Mouse (Mus musculus) pancreas, adult 10 weeks (tissue): Measurements from ENCODE around the gene Baiap2l2. TPM values are rescaled to one million over a fixed set of nuclear protein-coding genes. Genes with fewer than 3 reads are reported as not detected.

Experiments used
- polyA plus RNA-seq: library from polyadenylated mRNA; stranded (reverse); fragments of 350-450 nt; fragmentation: Illumina TruSeq; extraction: RNeasy Lipid Tissue Mini Kit (QIAGEN cat#74804); gene quantifications from one replicate; pipeline ENCODE4 v1.2.3, GENCODE M21; 2015; ENCODE audit warnings: low read depth, low replicate concordance; ENCODE audit not compliant: insufficient read depth

Baiap2l2 gene
- polyA plus RNA-seq, result 0.39 TPM

GRCm38 (mm10) chr15:79285399-79285798, at the start of gene Baiap2l2:
Gene Baiap2l2, minus strand, starts transcription at chr15:79285537.

GRCm38 (mm10) chr15:79328058-79328938, 43.0 kb upstream of the Baiap2l2 start, which contains the start of gene Pla2g6:
Gene Pla2g6, minus strand, starts transcription at chr15:79328390.

GRCm38 (mm10) chr15:79254661-79255060, 30.7 kb downstream of the Baiap2l2 start, which contains the start of gene Slc16a8:
Gene Slc16a8, minus strand, starts transcription at chr15:79254761.

GRCm38 (mm10) chr15:79229058-79229821, 56.1 kb downstream of the Baiap2l2 start, which contains the start of the genes Pick1 and Gm49486:
Gene Pick1, plus strand, starts transcription at chr15:79229173.
Gene Gm49486, plus strand, starts transcription at chr15:79229391.

Other genes with a start within 250 kb of the Baiap2l2 start
- gene Galr3, start 243.7 kb downstream of the Baiap2l2 start, polyA plus RNA-seq, result 1.4 TPM
- gene Ankrd54, start 222.6 kb downstream of the Baiap2l2 start, polyA plus RNA-seq, result 9.9 TPM
- 26.9 TPM for gene Eif3l, start 210.4 kb downstream of the Baiap2l2 start, polyA plus RNA-seq
- gene Micall1, start 176.6 kb downstream of the Baiap2l2 start, polyA plus RNA-seq, result 10.6 TPM
- 30.2 TPM for gene Polr2f, start 144.5 kb downstream of the Baiap2l2 start, polyA plus RNA-seq
- gene 1700088E04Rik, start 144.3 kb downstream of the Baiap2l2 start, polyA plus RNA-seq, result 5.4 TPM
- 1.2 TPM for gene Sox10, start 120.3 kb downstream of the Baiap2l2 start, polyA plus RNA-seq
- 31.6 TPM for gene Pick1, start 56.4 kb downstream of the Baiap2l2 start, polyA plus RNA-seq
- gene Gm49486, start 56.1 kb downstream of the Baiap2l2 start, polyA plus RNA-seq, result 1.4 TPM
- gene Slc16a8, start 30.8 kb downstream of the Baiap2l2 start, polyA plus RNA-seq, result not detected
- gene Pla2g6, start 42.9 kb upstream of the Baiap2l2 start, polyA plus RNA-seq, result 4.8 TPM
- gene Maff, start 61.1 kb upstream of the Baiap2l2 start, polyA plus RNA-seq, result 1.6 TPM
- 15.5 TPM for gene Tmem184b, start 118.0 kb upstream of the Baiap2l2 start, polyA plus RNA-seq
- 10.2 TPM for gene Csnk1e, start 170.0 kb upstream of the Baiap2l2 start, polyA plus RNA-seq
- not detected for gene Kcnj4, start 219.7 kb upstream of the Baiap2l2 start, polyA plus RNA-seq
- gene Kdelr3, start 230.9 kb upstream of the Baiap2l2 start, polyA plus RNA-seq, result 21.8 TPM